Mouse (Mus musculus): Measurements from ENCODE around the gene Acadm.
A peak's percentile ranks its signal among the peaks of the same experiment; 100 is the strongest.

Acadm gene

DNA sequence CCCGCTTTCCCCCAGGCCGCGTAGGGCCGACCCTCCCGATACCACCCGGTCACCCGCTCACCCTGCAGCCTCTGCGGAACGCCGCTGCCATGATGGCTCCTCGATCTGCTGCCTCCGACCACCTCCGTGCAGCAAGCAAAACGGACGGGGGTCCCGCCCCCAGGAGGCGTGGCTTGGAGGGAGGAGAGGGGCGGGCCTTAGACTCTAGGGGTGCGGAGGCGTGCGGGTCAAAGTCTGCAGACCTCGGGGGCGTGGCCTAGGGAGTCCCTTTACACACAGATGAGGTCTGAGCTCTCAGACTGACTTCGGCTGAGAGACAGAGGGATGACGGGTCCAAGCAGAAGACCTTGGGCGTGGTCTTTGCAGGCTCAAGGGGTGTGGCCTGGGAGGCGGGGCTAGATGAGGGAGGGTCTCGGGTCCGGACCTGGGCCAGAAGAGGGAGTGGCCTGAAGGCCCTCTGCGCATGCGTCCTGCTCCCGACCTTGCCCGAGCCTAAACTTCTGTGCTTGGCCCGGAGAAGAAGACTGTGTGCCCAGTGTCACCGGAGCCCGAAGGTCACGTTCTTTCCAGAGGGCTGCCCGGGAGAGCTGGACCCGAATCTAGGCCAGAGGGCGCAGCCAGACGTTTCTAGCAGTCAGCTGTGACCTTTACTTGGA, at the start of gene Acadm:
Gene Acadm, minus strand, starts transcription at position 298 of the 656 bp plus-strand sequence.
- DNase-seq (ENCODE audit: low spot score): peak; percentile 87

DNA sequence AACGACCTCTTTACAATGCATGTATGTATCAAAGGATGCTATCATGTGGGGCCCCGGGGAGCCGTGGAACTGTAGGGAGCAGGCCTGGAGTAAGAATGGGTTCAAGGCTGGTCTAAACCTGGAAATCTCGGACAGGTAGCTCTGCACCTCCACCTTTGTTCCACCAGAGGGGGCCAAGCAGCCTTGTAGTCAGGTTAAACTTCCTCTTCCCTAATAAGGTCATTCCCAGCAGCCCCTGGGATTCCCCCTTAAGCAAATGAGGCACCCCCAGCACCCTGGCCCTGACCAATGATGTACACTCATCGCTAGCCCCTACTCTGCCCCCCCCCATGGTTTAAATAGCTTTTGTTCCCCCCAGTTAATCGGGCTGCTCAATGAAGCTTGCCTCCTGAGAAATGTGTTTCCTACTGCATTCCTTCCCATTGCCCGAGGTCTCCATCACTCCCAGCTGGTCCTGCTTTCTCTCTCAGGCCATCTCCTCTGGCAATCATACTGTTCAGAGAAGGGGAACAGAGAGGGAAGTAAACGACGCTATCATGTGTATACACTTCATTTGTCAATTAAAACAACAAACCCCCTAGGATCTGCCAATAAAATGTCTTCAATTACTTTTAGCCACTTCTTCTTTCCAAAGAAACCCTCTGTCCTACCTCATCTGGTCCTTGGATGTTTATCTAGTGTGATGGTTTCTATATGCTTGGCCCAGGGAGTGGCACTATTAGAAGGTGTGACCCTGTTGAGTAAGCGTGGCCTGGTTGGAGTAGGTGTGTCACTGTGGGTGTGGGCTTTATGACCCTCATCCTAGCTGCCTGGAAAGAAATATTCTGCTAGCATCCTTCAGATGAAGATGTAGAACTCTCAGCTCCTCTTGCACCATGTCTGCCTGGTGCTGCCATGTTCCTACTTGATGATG, 40.3 kb upstream of the Acadm start:
- no peak for DNase-seq (ENCODE audit: low spot score)

DNA sequence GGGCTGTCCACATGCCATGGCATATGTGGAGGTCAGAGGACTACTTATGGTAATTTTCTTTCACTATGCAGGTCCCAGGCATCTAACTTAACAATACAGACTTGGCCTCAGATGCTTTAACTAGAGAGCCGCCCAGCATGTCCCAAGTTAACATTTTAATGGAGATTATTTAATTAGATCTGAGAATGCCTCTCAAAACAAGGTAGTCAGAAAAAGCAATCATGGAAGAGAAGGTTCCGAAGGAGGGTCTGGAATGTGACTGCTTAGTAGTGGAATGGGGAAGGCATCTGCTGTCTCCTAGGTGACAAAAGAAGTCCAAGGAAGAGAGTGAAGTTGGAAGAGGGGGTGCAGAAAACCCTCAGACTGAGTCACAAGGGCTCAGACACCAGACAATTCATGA, 36.2 kb upstream of the Acadm start:
- DNase-seq (ENCODE audit: low spot score): no peak

DNA sequence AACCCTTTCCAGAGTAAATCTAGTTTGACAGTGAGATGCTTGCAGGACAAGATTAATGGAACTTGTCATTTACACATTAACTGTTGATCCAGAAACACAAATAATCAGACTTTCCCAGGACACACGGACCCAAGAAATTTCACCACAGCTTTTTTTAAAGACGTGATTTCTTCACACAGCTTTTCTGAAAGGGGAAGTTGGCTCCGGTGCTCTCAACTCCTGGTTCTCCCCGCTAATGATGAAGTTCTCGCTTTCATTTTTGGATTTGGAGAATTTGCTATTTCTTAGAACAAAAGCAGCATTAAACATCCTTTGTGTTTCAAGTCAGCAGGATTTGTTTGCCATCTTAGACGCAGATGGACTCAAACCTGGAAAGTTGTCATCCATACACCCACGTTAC, 31.4 kb upstream of the Acadm start:
- no peak for DNase-seq (ENCODE audit: low spot score)

DNA sequence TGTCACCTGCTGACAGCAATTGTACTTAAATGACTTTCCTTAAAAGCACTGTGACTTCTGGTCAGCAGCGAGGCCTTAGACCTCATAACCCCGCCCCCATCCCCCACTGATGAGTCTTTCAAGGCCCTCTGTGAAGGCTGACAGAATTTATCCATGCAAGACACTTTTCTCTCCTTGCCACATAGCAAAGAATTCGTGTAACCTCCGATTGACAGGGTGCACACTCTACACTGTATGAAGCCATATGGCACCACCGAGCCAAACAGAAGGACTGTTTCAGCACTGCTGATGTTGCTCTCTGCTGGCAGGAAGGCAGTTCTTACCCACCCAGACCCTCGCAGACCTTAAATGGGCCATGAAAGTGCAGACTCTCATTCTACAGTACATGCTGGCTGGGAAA, 30.6 kb upstream of the Acadm start:
- no peak for DNase-seq (ENCODE audit: low spot score)

DNA sequence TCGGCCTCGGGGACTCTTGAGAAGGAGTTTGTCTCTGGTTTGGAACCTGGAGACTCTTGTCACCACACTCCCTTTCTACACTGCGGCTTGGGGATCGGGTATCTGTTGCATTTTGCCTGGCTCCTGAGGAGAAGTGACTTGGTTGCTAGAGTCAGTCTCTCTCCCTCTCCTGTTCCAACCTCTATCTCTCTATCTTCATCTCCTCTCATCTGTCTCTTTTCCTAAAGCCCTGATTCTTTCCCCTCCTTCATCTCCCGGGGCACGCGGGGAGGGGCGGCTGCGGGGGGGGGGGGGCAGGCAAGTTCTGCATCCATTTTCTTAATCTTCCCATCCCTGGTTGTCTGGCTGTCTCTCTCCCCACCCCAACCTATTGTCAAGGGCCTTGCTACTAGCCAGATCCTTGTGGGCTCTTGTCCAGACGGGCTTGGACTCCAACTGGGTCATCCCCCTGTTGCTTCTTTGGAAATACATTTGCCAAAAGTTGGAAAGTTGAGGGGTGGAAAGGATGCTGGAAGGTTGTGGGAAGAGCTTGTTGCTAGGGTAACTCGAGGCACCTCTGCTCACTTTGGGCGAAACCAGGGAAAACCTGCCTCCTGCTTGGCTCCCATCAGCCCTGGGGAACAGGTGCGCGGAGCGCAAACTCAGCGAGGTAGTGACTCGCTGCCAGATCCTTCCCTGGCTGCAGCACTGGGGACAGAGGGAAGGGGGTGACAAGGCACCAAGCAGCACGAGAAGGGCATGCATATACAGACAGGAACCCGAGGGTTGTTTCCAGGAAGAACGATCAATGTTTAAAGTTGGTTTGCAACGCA, 29.7 kb upstream of the Acadm start:
- DNase-seq (ENCODE audit: low spot score): no peak

DNA sequence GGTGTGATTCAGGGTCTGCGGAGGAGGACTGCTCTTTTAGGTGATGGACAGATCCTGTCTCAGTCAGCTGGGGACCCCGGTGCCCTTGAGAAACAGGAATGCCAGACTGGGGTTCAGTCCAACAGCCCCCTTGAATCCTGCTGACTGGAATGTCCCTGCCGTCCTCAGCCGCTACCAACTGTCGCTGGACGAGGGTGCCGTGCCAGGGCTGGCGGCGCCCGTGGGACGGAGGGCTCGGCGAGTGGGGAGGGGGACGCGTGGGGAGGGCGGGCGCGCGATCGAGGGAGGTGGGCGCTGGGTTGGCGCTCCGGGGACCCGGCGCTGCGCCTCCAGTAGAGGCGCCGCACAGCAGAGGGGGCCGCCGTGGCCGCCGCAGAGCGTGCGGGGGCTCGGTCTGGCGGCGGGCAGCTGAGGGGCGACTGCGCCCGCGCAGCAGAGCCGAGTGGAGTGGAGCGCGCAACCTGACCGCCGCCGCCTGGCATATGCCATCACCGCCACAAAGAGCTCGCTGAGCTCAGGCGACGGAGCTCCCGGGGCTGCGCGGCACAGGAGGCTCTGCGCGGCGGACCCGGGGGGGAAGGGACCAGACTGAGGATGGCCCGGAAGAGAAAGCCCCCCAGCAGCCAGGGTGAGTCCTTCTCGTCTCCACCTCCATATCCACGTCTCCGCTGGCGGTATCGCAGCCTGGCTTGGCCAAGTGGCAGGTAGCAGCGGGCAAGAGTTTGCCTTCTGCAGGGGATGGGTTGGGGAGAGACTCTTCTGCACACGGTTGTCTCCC, 28.9 kb upstream of the Acadm start, which contains the start of gene Slc44a5:
Gene Slc44a5, plus strand, starts transcription at position 266 of the 778 bp plus-strand sequence.
- no peak for DNase-seq (ENCODE audit: low spot score)

DNA sequence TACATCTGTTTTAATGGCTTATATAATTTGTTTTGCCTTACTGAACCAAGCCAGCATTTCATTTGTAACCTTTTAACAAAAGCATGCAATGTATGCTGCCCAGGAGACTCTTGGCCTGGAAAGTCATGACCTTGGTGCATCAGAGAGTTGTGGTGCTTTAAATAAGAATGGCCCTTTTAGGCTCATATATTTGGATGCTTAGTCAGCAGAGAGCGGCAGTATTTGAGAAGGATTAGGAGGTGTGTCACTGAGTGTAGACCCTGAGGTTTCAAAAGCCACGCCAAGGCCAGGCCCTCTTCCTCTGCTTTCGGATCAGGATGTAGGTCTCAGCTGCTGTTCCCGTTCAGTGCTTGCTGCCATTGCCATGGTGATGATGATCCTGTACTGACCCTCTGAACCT, 25.0 kb upstream of the Acadm start:
- DNase-seq (ENCODE audit: low spot score): no peak

DNA sequence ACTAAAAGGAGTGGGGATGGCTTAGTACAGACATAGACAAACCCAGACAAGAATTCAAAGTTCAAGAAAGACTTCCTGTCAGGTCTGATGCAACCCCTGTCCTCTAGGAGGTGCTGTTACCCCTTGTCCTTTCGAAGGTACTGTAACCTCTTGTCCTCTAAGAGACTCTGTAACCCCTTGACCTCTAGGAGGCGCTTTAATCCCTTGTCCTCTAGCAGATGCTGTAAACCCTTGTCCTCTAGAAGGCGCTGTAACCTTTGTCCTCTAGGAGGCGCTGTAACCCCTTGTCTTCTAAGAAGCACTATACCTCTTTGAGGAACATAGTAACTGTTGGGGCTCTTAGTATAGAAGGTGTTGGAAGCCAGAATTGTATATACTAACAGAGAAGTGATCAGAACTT, 24.1 kb upstream of the Acadm start:
- no peak for DNase-seq (ENCODE audit: low spot score)

DNA sequence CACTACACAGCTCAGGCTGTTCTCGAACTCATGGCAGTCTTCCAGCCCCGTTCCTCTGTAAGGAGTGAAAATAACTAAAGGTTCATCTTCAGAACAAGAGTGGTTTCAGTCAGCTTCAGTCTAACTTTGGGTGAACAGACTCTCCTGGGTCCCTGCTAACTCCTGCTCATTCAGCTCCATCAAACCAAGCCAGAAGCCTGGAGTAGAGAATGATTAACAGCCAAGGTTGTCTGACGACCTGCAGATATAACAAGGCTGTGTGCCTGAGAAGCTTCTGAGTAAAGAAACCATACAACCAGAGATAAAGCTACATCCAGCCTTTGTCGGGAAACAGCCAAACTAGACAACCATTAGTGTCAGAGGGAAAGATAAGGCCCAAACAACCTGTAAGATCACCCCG, 23.0 kb upstream of the Acadm start:
- DNase-seq (ENCODE audit: low spot score): no peak

DNA sequence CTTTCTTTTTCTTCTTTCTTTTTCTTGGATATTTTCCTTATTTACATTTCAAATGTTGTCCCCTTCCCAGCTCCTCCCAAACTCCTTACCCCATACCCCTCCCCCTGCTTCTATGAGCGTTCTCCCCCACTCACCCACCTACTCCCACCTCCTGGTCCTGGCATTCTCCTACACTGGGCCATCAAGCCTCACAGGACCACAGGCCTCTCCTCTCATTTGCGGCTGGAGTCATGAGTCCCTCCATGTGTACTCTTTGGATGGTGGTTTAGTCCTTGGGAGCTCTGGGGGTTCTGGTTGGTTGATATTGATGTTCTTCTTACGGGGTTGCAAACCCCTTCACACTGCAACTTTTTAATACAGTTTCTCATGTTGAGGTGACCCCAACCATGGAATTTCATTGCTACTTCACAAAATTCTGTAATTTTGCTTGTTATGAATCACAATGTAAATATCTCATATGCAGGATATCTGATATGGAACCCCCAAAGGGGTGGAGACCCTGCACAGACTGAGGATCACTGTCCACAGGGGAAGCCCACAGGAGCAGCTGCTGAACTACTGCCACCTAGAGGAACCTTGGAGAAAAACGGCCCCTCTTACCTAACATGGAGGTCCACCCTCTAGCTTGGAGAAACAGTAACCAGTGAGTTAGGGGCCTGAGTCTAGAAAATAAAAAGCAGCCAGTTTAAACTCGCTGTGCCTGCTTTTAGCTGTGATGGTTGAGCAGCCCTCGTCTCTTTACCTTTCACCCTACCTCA, 17.4 kb upstream of the Acadm start:
- no peak for DNase-seq (ENCODE audit: low spot score)

DNA sequence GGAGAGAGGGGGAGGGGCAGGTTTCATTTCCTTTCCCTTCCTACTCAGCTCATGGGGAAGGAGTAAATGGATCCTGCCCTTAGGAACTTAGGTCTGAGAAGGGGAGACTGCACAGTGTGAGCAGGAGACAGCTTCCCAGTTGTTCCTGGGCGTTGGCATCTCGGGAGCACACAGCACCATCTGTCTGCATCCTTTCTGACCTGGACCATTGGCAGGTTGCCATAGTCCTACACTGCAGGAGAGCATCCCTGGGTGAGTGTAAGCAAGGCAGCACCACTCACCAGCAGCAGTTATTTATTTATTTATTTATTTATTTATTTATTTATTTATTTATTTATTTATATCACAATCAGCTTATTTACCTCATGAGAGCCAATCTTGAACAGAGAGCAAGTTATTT, 16.5 kb upstream of the Acadm start:
- no peak for DNase-seq (ENCODE audit: low spot score)

DNA sequence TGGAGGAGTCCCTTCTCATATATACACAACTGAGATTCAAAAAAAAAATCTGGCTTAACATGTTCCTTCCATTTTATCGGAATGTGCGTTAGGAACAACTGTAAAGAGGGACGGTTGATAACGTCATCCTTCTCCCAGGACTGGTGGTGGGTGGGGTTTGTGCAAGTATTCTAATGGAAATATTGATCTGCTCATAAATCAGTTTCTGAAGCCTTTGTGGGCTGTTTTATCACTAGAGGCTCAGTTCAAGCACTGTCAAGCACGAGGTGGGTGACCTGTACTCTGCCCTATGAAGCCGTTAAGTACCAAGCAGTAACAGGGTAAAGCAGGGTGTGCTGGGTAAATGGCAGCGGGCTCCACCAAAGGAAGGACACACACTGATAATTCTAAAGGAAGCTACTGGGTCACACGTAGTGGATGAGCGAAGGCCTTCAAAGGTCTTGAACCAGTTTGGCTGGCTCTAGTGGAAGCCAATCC, 15.3 kb upstream of the Acadm start:
- DNase-seq (ENCODE audit: low spot score): no peak

DNA sequence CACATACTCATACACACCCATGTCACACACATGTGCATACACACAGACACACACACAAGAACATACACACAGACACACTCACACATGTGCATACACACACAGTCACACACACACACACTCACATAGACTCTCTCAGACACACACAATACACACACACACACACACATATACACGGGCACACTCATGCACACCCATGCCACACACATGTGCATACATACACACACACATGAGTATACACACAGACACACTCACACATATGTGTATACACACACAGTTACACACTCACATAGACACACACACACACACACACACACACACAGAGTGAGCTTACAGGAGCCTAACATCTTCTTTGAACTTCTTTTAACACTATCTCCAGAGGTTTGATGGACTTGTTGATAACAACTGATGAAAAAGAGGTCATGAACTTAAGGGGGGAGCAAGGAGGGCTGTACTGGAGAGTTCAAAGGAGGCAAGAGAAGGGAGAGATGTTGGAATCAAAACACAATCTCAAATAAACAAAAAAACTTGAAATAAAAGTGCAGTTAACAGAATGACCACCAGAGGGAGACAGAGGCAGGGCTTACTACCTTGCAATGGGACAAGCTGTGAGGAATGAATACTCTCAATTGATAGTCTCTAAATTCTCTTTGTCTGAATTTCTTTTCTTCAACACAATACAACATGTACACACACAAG, 14.8 kb upstream of the Acadm start:
- DNase-seq (ENCODE audit: low spot score): no peak

DNA sequence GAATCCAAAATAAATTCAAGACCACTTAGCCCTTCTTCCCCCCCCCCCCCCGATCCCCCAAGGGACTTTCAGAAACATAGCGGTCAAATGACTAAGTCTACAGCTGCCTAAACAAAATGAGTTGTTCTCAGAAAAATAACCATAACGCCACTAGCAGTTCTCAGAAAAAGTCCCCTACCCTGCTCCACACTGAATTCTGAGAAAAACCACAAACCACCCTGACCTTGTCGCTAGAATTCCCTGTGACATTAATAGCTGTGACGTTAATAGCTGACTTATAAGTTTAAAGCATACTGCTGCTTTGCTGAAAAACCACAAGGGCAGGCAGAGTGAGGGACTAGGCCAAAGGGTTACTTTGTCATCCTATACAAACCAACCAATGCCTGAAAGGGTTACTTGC, 13.5 kb upstream of the Acadm start:
- DNase-seq (ENCODE audit: low spot score): no peak

DNA sequence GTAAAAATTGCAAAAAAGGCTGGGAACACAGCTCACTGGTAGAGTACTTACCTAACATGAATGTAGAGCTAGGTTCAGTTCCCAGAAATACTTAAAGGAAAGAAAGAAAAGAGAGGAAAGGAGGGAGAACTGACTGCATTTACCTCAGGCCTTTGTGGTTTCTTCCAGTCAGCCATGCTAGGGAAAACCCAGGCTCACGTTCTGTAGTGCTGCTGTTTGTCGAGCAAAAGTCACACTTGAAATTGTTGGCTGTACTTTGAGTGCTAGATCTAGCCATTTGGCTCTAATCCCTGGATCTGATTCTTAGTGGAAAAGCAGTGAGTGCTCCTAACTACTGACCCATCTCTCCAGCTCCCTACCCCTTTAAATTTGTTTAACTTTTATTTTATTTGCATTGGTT, 3.7 kb upstream of the Acadm start:
- DNase-seq (ENCODE audit: low spot score): no peak

DNA sequence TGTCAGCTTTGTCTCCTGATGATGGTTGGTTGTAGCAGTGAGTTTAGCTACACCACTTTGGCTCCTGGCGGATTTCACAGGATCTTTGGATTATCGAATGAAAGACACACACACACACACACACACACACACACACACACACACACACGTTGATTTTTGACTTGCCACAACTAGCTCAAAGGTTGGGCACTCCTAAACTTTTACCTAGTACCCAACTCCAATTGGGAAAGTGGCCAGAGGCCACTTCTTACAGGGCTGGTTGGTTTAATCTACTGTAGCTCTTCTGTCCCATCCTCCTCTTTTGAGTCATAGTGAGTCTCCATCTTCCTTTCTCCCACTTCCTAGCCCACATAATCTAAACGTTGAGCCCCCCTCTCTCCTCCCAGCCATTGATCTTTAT, 2.8 kb upstream of the Acadm start:
- no peak for DNase-seq (ENCODE audit: low spot score)

DNA sequence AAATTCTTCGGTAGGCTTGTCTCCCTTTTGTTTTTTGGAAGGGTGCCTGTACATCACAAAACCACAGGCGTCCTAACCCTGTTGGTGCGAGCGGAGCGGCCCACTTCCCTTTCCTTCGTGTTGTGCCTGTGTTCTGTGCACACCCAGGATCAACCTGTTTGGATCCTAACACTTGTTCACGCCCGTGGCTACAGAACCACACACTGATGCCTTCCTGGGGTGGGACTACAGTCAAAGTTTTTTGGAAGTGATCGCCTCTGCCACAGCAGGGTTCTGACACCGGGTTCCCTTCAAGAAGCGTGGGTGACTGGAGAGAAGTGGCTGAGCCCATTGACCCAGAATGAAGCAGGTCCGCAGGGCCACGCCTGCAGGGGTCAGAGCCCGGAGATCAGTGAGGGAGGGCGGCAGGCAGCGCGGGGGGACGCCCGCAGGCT, 514 bp downstream of the Acadm start:
- no peak for DNase-seq (ENCODE audit: low spot score)

DNA sequence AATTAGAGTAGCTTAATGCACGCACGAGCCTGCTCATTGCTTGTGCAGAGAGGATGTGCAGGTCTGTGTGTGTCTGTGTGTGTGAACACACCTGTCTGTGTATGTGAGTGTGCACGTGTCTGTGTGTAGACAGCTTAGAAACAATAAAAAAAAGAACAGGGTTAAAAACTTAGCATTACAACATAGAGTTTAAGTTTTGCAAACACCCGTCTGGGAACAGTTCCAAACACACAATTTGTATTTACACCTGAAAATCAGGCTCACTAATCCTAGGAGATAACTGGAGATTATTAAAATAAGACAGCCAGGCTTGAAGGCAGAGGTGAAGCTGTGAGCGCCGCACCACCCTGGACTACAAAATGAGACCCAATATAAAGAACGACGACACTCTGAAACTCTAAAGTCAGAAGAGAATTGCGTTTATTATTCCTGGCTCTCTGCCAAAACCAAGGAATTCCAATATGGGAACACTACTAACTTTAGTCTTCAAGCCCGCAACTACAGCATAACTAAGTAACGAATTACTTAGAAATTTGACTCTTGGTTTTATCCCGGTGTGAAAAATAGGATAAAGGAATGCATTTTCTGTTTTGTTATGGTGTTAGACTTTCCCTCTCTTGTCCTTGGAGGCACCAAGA, 1.3 kb downstream of the Acadm start:
- no peak for DNase-seq (ENCODE audit: low spot score)

DNA sequence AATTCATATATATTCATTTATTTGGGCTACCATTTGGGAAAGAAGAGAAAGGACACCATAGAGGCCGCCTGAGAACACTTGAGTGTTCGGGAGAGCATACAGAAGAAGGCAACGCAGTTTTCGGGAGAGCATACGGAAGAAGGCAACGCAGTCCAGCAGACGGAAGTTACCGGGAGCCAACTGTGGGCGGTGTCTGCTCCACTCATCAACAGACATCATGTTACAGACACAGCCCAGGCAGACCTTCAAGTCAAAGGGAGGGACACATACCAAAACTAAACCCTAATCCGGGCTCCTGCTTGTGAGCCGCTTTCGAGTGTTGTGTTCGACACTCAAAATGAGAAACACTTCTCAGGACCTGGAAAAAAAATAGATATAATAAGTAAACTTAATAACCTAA, 2.8 kb downstream of the Acadm start:
- DNase-seq (ENCODE audit: low spot score): no peak
